Mouse (Mus musculus): ENCODE measurements around the gene Rgs10.

DNA sequence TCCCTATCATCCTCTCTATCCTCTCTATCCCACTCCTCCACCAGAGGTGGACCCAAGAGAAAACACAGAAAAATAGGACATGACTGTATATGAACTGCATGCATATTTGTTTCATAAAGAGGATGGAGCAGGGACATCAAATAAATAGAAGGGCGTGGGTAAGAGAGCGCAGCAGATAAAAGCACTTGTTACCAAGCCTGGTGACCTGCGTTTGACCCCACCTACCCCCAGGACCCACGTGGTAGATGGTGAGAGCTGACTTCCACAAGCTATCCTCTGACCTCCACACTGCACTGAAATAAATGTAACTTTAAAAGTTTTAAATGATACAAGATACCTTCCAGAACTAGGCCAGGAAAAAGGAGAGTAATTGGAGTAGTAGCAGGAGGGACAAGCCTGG is 24.8 kb downstream of the Rgs10 start:
- TF ChIP-seq CTCF (IDR thresholded peaks at IDR 0.05; ENCODE audit: extremely low read depth, insufficient read length, insufficient replicate concordance, low read depth, low read length) (no peak), POLR2A (IDR thresholded peaks at IDR 0.05; ENCODE audit: low read depth, low read length) (no peak)
